Mouse (Mus musculus): ENCODE results near the gene Ccdc92. TPM values are rescaled to one million over a fixed set of nuclear protein-coding genes. Genes with fewer than 3 reads are reported as not detected.

Gene Ccdc92
- polyA plus RNA-seq, 1 experiment from 2014 or later, result 49.0 TPM

DNA sequence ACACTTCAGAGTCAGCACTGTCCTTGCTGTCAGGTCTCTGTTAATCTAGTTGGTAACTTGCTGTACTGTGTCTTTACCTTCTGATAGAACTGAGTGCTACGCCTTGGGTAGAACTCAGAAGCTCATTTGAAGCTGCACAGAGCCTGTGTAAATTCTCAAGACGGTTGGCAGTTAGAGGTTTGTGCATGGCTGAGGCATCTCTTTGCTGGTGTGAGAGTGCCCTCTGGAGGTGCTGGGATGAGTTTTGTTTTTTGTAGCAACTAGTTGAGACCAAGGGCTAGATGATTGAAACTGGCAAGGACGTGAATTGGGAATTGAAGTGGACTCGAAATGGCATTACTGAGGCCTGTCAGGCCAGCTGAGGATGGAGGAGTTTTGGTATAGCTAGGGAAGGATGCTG, 6.8 kb upstream of the Ccdc92 start:
- Histone ChIP-seq H3K9ac (replicated peaks; ENCODE audit: low read depth, low read length) (no peak overlapping the region), H3K27ac (ENCODE audit: low read depth, low read length) (no peak overlapping the region), H3K36me3 (ENCODE audit: control insufficient read depth, insufficient read depth, low read length) (peaks cover 10% of the 10 kb centered on the region; the same call in 1 of the 2 replicates), H3K4me1 (ENCODE audit: control insufficient read depth, insufficient read depth, low read length) (peaks cover 20% of the 10 kb centered on the region), H3K4me3 (ENCODE audit: low read depth, low read length) (no peak overlapping the region), H3K9me3 (ENCODE audit: control insufficient read depth, low read length) (no peaks in the 10 kb centered on the region), H3K27me3 (ENCODE audit: control insufficient read depth, insufficient read depth, low read length) (no peaks in the 10 kb centered on the region), H3K4me2 (ENCODE audit: low read depth, low read length) (no peak overlapping the region)
- 39% methylated on average over 4 of the region's 4 CpGs for WGBS
- no peak for ATAC-seq (ENCODE audit: low read depth)

GRCm38 (mm10) chr5:124862871-124863741, 882 bp upstream of the Ccdc92 start:
- Histone ChIP-seq H3K4me1 (ENCODE audit: control insufficient read depth, insufficient read depth, low read length) (peaks cover 13% of the 10 kb centered on the region; the same call in 1 of the 2 replicates), H3K4me2 (ENCODE audit: low read depth, low read length) (peak overlapping the region; percentile 90), H3K27ac (ENCODE audit: low read depth, low read length) (peak overlapping the region; percentile 95), H3K27me3 (ENCODE audit: control insufficient read depth, insufficient read depth, low read length) (no peaks in the 10 kb centered on the region), H3K4me3 (ENCODE audit: low read depth, low read length) (peak overlapping the region; percentile 93), H3K9me3 (ENCODE audit: control insufficient read depth, low read length) (no peaks in the 10 kb centered on the region), H3K9ac (replicated peaks; ENCODE audit: low read depth, low read length) (peak overlapping the region; percentile 89), H3K36me3 (ENCODE audit: control insufficient read depth, insufficient read depth, low read length) (peaks cover 7% of the 10 kb centered on the region; the same call in 1 of the 2 replicates)
- ATAC-seq (ENCODE audit: low read depth), result peak; percentile 62
- under 1% methylated on average over 74 of the region's 88 CpGs for WGBS

DNA sequence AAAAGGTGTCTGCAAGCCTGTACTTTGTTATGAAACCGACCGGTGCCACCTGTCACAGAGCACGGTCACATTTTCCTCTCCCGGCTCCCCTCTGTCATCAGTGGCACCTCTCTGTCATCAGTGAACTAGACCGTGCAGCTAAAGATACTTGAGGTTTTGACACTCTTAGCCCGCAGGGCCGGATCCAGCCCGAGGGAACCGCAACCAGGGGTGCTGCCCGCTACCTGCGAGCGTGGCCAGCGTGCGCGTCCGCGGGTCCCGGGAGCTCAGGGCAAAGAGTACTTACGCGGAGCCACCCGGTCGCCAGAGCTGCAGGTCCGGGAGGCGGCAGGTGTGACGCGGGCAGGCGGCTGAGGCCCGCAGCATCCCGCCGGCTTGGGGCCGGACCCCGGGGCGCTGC, 761 bp downstream of the Ccdc92 start:
- no peaks in the 10 kb centered on the region for H3K27me3 ChIP-seq (ENCODE audit: control insufficient read depth, insufficient read depth, low read length)
- no peaks in the 10 kb centered on the region for H3K9me3 ChIP-seq (ENCODE audit: control insufficient read depth, low read length)
- under 1% methylated on average over 28 of the region's 33 CpGs for WGBS
- peak overlapping the region; percentile 90 for H3K9ac ChIP-seq (replicated peaks; ENCODE audit: low read depth, low read length)
- peak overlapping the region; percentile 90 for H3K4me2 ChIP-seq (ENCODE audit: low read depth, low read length)
- peak overlapping the region; percentile 95 for H3K27ac ChIP-seq (ENCODE audit: low read depth, low read length)
- H3K36me3 ChIP-seq (ENCODE audit: control insufficient read depth, insufficient read depth, low read length), result no peaks in the 10 kb centered on the region; the same call in 1 of the 2 replicates
- H3K4me1 ChIP-seq (ENCODE audit: control insufficient read depth, insufficient read depth, low read length), result peaks cover 13% of the 10 kb centered on the region; the same call in 1 of the 2 replicates
- ATAC-seq (ENCODE audit: low read depth), result no peak; the same call in 1 of the 2 replicates
- peak overlapping the region; percentile 93 for H3K4me3 ChIP-seq (ENCODE audit: low read depth, low read length)

GRCm38 (mm10) chr5:124860013-124860412, 2.2 kb downstream of the Ccdc92 start:
- Histone ChIP-seq H3K27ac (ENCODE audit: low read depth, low read length) (no peak overlapping the region), H3K4me2 (ENCODE audit: low read depth, low read length) (peak overlapping the region; percentile 23; the same call in 1 of the 2 replicates), H3K9ac (replicated peaks; ENCODE audit: low read depth, low read length) (no peak overlapping the region), H3K4me1 (ENCODE audit: control insufficient read depth, insufficient read depth, low read length) (peaks cover 11% of the 10 kb centered on the region; the same call in 1 of the 2 replicates), H3K36me3 (ENCODE audit: control insufficient read depth, insufficient read depth, low read length) (no peaks in the 10 kb centered on the region), H3K27me3 (ENCODE audit: control insufficient read depth, insufficient read depth, low read length) (no peaks in the 10 kb centered on the region), H3K9me3 (ENCODE audit: control insufficient read depth, low read length) (no peaks in the 10 kb centered on the region), H3K4me3 (ENCODE audit: low read depth, low read length) (no peak overlapping the region)
- 4% methylated on average over 5 of the region's 5 CpGs for WGBS
- ATAC-seq (ENCODE audit: low read depth), result no peak

GRCm38 (mm10) chr5:124854202-124854601, 8.0 kb downstream of the Ccdc92 start:
- Histone ChIP-seq H3K36me3 (ENCODE audit: control insufficient read depth, insufficient read depth, low read length) (no peaks in the 10 kb centered on the region), H3K9me3 (ENCODE audit: control insufficient read depth, low read length) (no peaks in the 10 kb centered on the region), H3K27ac (ENCODE audit: low read depth, low read length) (no peak overlapping the region), H3K9ac (replicated peaks; ENCODE audit: low read depth, low read length) (no peak overlapping the region), H3K4me3 (ENCODE audit: low read depth, low read length) (no peak overlapping the region), H3K4me2 (ENCODE audit: low read depth, low read length) (no peak overlapping the region), H3K4me1 (ENCODE audit: control insufficient read depth, insufficient read depth, low read length) (no peaks in the 10 kb centered on the region), H3K27me3 (ENCODE audit: control insufficient read depth, insufficient read depth, low read length) (no peaks in the 10 kb centered on the region)
- ATAC-seq (ENCODE audit: low read depth), result no peak
- WGBS, result 96% methylated on average over 4 of the region's 4 CpGs

DNA sequence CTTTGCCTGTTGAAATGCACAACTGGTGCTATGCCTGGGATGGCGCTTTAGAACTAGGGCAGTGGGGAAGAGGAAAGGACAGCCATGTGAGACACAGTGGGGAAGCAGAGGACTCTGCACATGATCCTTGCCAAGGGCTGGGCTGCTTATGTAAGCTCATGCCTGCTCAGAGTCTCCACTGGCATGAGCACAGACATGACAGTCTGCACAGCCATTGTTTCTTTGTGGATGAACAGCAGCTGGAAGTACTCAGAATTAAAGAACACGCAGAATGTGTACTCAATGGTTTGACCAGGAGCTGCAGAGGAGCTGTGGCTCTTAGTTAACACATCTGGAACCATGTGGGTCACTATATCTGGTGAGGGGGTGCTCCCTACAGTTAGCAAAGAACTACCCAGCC, 9.1 kb downstream of the Ccdc92 start:
- Histone ChIP-seq H3K9me3 (ENCODE audit: control insufficient read depth, low read length) (no peaks in the 10 kb centered on the region), H3K9ac (replicated peaks; ENCODE audit: low read depth, low read length) (no peak overlapping the region), H3K27ac (ENCODE audit: low read depth, low read length) (no peak overlapping the region), H3K36me3 (ENCODE audit: control insufficient read depth, insufficient read depth, low read length) (no peaks in the 10 kb centered on the region), H3K4me1 (ENCODE audit: control insufficient read depth, insufficient read depth, low read length) (no peaks in the 10 kb centered on the region), H3K27me3 (ENCODE audit: control insufficient read depth, insufficient read depth, low read length) (no peaks in the 10 kb centered on the region), H3K4me2 (ENCODE audit: low read depth, low read length) (no peak overlapping the region), H3K4me3 (ENCODE audit: low read depth, low read length) (no peak overlapping the region)
- ATAC-seq (ENCODE audit: low read depth), result no peak
- WGBS, result 84% methylated on average over 2 of the region's 2 CpGs

GRCm38 (mm10) chr5:124852294-124852693, 9.9 kb downstream of the Ccdc92 start:
- H3K4me3 ChIP-seq (ENCODE audit: low read depth, low read length), result no peak overlapping the region
- no peak for ATAC-seq (ENCODE audit: low read depth)
- no peak overlapping the region for H3K27ac ChIP-seq (ENCODE audit: low read depth, low read length)
- H3K9me3 ChIP-seq (ENCODE audit: control insufficient read depth, low read length), result no peaks in the 10 kb centered on the region
- no peaks in the 10 kb centered on the region for H3K4me1 ChIP-seq (ENCODE audit: control insufficient read depth, insufficient read depth, low read length)
- no peaks in the 10 kb centered on the region for H3K27me3 ChIP-seq (ENCODE audit: control insufficient read depth, insufficient read depth, low read length)
- H3K4me2 ChIP-seq (ENCODE audit: low read depth, low read length), result no peak overlapping the region
- no peaks in the 10 kb centered on the region for H3K36me3 ChIP-seq (ENCODE audit: control insufficient read depth, insufficient read depth, low read length)
- no peak overlapping the region for H3K9ac ChIP-seq (replicated peaks; ENCODE audit: low read depth, low read length)
- 44% methylated on average over 2 of the region's 2 CpGs for WGBS

- Histone ChIP-seq H3K4me3 (ENCODE audit: low read depth, low read length) (no peak overlapping the region), H3K27ac (ENCODE audit: low read depth, low read length) (no peak overlapping the region), H3K27me3 (ENCODE audit: control insufficient read depth, insufficient read depth, low read length) (no peaks in the 10 kb centered on the region), H3K36me3 (ENCODE audit: control insufficient read depth, insufficient read depth, low read length) (no peaks in the 10 kb centered on the region), H3K9me3 (ENCODE audit: control insufficient read depth, low read length) (no peaks in the 10 kb centered on the region), H3K9ac (replicated peaks; ENCODE audit: low read depth, low read length) (no peak overlapping the region), H3K4me2 (ENCODE audit: low read depth, low read length) (no peak overlapping the region), H3K4me1 (ENCODE audit: control insufficient read depth, insufficient read depth, low read length) (no peaks in the 10 kb centered on the region)
- 46% methylated on average over 4 of the region's 4 CpGs for WGBS
- ATAC-seq (ENCODE audit: low read depth), result no peak
These were observed 10.7 kb downstream of the Ccdc92 start for GRCm38 (mm10) chr5:124851572-124851971.

- peaks cover 2% of the 10 kb centered on the region; the same call in 1 of the 2 replicates for H3K4me1 ChIP-seq (ENCODE audit: control insufficient read depth, insufficient read depth, low read length)
- no peaks in the 10 kb centered on the region for H3K36me3 ChIP-seq (ENCODE audit: control insufficient read depth, insufficient read depth, low read length)
- no peak for ATAC-seq (ENCODE audit: low read depth)
- H3K4me3 ChIP-seq (ENCODE audit: low read depth, low read length), result no peak overlapping the region
- H3K4me2 ChIP-seq (ENCODE audit: low read depth, low read length), result no peak overlapping the region
- no peaks in the 10 kb centered on the region for H3K9me3 ChIP-seq (ENCODE audit: control insufficient read depth, low read length)
- H3K27ac ChIP-seq (ENCODE audit: low read depth, low read length), result no peak overlapping the region
- H3K27me3 ChIP-seq (ENCODE audit: control insufficient read depth, insufficient read depth, low read length), result no peaks in the 10 kb centered on the region
- WGBS, result 83% methylated on average over 3 of the region's 3 CpGs
- no peak overlapping the region for H3K9ac ChIP-seq (replicated peaks; ENCODE audit: low read depth, low read length)
These were observed 13.2 kb downstream of the Ccdc92 start for GRCm38 (mm10) chr5:124848994-124849393.

Data from neural tube, embryonic 14.5 days (tissue).